Mouse (Mus musculus): Measurements from ENCODE around the gene Gm47791. TPM values are rescaled to one million over a fixed set of nuclear protein-coding genes. Genes with fewer than 3 reads are reported as not detected.
A peak's percentile ranks its signal among the peaks of the same experiment; 100 is the strongest.

Gm47791 gene
- polyA plus RNA-seq (2015; fragmentation: Nextera tagmentation; extraction: Ambion mirVana) = not detected in 2 replicates

DNA sequence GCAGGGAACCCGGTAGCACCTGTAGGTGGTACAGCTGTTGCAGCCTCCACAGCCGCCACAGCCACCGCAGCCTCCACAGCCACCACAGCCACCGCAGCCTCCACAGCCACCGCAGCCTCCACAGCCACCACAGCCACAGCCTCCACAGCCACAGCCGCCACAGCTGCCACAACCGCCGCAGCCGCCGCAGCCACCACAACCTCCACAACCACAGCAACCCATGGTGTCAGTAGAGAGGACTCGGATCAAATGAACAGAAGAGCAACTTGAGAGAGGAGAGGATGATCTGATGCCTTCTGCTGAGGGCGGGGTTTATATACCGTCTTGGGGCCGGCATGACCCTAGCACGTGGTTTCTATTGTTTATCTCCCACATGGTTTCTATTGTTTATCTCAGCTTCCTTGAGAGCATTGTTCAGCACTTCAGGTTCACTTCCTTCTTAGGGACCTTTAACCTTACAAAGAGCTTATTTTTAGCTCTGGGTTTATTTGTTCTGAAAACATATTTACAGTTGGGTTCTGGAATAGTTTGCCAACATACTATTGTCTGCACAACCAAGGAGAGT lies at the start of gene Gm47791:
Gene Gm47791 (minus strand): TSS at position 222 of the 565 bp plus-strand sequence.
- Histone ChIP-seq H3K27ac (replicated peaks) (no peak within 1 kb of the TSS), H3K9me3 (no peaks in the 10 kb centered on the region), H3K4me1 (peaks cover 14% of the 10 kb centered on the region), H3K9ac (no peak within 1 kb of the TSS), H3K4me2 (no peak within 1 kb of the TSS), H3K27me3 (replicated peaks) (no peaks in the 10 kb centered on the region), H3K36me3 (no peaks in the 10 kb centered on the region), H3K4me3 (no peak within 1 kb of the TSS)
- no peak for ATAC-seq (ENCODE audit: extremely low read depth, insufficient number of reproducible peaks, low FRiP score, low TSS enrichment)
- 74% methylated on average over 11 of the region's 15 CpGs for WGBS

DNA sequence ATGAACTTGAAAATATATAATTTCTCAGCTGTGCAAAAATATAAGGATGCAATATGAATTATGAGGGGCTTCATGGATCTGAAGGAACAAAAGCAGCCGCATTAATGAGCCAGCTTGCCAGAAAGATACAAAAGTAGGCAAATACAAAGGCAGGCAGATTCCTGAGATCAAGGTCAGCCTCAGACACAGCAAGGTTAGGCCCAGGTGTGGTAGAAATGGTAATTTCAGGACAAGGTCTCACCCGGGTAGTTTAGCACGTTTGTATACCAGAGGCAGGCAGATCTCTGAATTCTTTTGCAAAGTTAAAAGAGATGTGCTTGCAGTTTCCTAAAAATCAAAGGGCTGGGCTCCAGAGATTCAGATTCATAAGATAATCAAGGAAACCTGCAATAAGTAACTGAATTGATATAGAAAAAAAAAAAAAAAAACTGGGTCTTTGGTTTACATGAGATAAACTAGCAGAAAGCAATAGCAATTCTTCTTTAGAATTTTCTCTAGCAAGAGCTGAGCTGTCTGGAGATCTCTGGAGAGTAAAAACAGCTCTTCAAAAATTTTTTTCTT lies 49.7 kb upstream of the Gm47791 start:
- no peaks in the 10 kb centered on the region for H3K27me3 ChIP-seq (replicated peaks)
- H3K9ac ChIP-seq = peak overlapping the region; percentile 58; the same call in 1 of the 2 replicates
- WGBS = 70% methylated on average over 3 of the region's 3 CpGs
- peaks cover 28% of the 10 kb centered on the region for H3K4me1 ChIP-seq
- peak overlapping the region; percentile 70 for H3K27ac ChIP-seq (replicated peaks)
- no peak for ATAC-seq (ENCODE audit: extremely low read depth, insufficient number of reproducible peaks, low FRiP score, low TSS enrichment)
- peak overlapping the region; percentile 49 for H3K4me2 ChIP-seq
- H3K9me3 ChIP-seq = no peaks in the 10 kb centered on the region
- no peak overlapping the region for H3K4me3 ChIP-seq
- H3K36me3 ChIP-seq = no peaks in the 10 kb centered on the region

DNA sequence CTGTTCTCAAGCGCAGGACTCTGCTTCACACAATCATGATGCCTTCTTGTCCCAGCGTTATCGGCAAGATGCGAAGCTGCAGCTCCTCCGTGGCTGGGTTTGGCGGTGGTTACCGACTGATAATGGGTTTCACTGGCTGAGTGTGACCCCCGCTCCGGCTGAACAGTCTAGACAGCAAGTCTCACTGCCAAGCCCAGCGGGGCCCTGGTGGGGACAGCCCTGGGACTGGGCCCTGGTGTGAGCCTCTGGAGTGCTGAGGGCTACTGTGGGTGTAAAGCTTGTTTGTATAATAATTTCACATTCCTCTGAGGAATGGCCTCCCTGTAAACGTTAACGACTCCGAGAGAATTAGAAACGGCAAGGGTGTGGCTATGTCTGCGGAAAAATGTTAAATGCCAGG lies 49.1 kb upstream of the Gm47791 start:
- H3K4me2 ChIP-seq = peak overlapping the region; percentile 49
- 26% methylated on average over 15 of the region's 15 CpGs for WGBS
- 0 out of 2 replicates have a peak overlapping the region, but pooled peaks have one; percentile 1 for H3K4me3 ChIP-seq

DNA sequence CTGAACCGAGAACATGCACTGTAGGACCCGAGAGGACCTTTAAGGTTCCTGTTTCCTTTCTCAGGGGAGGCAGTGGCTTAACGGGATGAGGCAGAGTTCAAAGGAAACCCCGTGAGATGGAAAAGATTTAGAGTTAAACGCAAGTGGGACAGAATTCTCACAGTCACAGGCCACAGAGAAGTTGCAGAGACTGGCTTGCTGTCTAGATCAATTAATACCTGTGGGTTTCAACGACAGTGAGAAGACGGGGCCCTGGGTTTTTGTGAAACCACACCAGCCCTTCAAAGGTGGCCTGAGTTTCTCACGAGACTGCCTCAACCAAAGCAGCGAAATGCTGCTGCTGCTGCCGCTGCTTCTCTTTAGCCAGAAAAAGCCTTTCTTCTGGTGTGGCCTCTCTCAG lies 48.3 kb upstream of the Gm47791 start:
- WGBS = 43% methylated on average over 10 of the region's 10 CpGs
- Histone ChIP-seq H3K9ac (no peak overlapping the region), H3K4me3 (no peak overlapping the region), H3K4me2 (no peak overlapping the region), H3K36me3 (no peaks in the 10 kb centered on the region), H3K4me1 (peaks cover 32% of the 10 kb centered on the region), H3K27ac (replicated peaks) (peak overlapping the region; percentile 70; the same call in 1 of the 2 replicates), H3K9me3 (no peaks in the 10 kb centered on the region), H3K27me3 (replicated peaks) (no peaks in the 10 kb centered on the region)
- ATAC-seq (ENCODE audit: extremely low read depth, insufficient number of reproducible peaks, low FRiP score, low TSS enrichment) = no peak

More for the DNA sequence above, 49.1 kb upstream of the Gm47791 start:
- ATAC-seq (ENCODE audit: extremely low read depth, insufficient number of reproducible peaks, low FRiP score, low TSS enrichment) = no peak; the same call in 1 of the 2 replicates
- H3K9me3 ChIP-seq = no peaks in the 10 kb centered on the region
- H3K9ac ChIP-seq = peak overlapping the region; percentile 58; the same call in 1 of the 2 replicates
- peak overlapping the region; percentile 70 for H3K27ac ChIP-seq (replicated peaks)
- no peaks in the 10 kb centered on the region for H3K27me3 ChIP-seq (replicated peaks)
- H3K36me3 ChIP-seq = no peaks in the 10 kb centered on the region
- peaks cover 32% of the 10 kb centered on the region for H3K4me1 ChIP-seq

DNA sequence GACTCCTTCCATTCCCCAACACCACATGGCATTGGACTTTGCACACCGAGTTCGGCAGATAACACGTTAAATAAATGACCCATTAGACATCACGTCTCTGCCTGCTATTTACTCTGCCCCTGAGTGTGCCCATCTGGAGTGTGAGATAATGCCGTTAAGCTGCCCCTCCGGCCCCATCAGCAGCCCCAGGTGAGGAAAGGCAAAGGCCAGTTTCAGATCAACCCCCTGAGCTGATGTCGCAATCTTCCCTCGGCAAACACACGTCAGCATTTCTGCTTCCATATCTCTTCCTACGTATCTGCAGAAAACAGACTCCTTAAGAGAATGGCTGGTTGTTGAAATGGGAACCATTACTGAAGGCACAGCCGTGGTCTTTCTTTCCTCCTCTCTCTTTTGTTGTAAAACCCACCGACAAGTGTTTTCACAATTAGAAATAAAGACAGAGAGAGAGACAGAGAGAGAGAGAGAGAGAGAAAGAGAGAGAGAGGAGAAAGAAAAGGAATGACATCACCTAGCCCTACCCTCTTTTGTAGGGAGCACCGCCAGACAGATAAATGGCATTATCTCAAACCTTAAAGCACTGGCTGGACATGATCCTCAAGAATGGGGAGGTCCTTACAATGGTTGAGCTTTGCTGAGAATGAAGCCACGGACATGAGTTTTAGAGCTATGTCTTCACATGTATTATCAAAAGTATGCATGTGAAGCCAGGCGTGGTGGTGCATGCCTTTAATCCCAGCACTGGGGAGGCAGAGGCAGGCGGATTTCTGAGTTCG lies 45.1 kb upstream of the Gm47791 start:
- Histone ChIP-seq H3K27me3 (replicated peaks) (no peaks in the 10 kb centered on the region), H3K36me3 (no peaks in the 10 kb centered on the region), H3K9ac (peak overlapping the region; percentile 34), H3K4me2 (peak overlapping the region; percentile 61), H3K9me3 (no peaks in the 10 kb centered on the region), H3K4me3 (peak overlapping the region; percentile 15), H3K27ac (replicated peaks) (peak overlapping the region; percentile 66), H3K4me1 (peaks cover 32% of the 10 kb centered on the region)
- WGBS = 23% methylated on average over 17 of the region's 17 CpGs
- peak; percentile 67 for ATAC-seq (ENCODE audit: extremely low read depth, insufficient number of reproducible peaks, low FRiP score, low TSS enrichment)

DNA sequence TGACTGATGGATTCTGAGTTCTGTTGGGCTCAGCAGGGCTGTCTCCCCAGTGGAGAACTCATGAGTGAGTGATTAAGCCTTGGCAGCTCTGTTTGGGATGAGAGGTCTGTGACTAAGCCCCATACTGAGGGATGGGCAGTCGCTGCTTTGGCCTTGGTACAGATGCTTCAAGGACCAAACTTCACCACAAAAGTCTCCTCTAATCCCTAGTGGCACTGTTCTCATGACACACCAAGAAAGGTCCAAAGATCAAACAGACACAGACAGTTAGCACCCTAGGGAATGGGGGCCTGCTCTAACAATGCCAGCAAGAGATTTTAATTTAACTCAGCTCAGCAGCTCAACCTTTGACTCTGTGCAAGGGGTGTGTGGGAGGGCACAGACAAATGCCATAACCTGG lies 40.7 kb upstream of the Gm47791 start:
- Histone ChIP-seq H3K9ac (no peak overlapping the region), H3K4me1 (peaks cover 18% of the 10 kb centered on the region), H3K36me3 (no peaks in the 10 kb centered on the region), H3K27me3 (replicated peaks) (no peaks in the 10 kb centered on the region), H3K4me2 (no peak overlapping the region), H3K4me3 (no peak overlapping the region), H3K27ac (replicated peaks) (no peak overlapping the region), H3K9me3 (no peaks in the 10 kb centered on the region)
- no peak for ATAC-seq (ENCODE audit: extremely low read depth, insufficient number of reproducible peaks, low FRiP score, low TSS enrichment)
- 58% methylated on average over 1 of the region's 1 CpGs for WGBS

DNA sequence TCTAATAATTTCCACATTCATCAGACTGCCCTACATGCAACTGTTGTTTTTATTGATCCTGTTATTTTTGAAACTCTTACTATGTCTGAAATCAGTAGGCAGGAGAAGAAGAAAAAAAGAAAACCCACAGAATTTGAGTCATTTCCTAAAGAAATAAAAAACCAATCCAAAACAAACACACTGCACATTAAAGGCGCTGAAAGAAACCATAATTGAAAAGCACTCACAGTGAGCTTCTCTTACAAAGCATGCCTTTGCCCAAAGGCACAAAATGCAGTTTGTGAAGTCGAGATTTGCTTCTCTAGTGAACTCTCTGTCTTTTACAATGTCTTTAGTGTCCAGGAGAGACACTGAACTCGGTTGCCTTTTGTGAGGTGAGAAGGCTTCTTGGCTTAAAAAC lies 37.5 kb upstream of the Gm47791 start:
- Histone ChIP-seq H3K9me3 (peaks cover under 1% of the 10 kb centered on the region; the same call in 1 of the 2 replicates), H3K4me1 (peaks cover 17% of the 10 kb centered on the region), H3K9ac (no peak overlapping the region), H3K36me3 (no peaks in the 10 kb centered on the region), H3K4me2 (no peak overlapping the region), H3K27me3 (replicated peaks) (no peaks in the 10 kb centered on the region), H3K27ac (replicated peaks) (peak overlapping the region; percentile 70), H3K4me3 (no peak overlapping the region)
- WGBS = 46% methylated on average over 3 of the region's 3 CpGs
- ATAC-seq (ENCODE audit: extremely low read depth, insufficient number of reproducible peaks, low FRiP score, low TSS enrichment) = no peak

DNA sequence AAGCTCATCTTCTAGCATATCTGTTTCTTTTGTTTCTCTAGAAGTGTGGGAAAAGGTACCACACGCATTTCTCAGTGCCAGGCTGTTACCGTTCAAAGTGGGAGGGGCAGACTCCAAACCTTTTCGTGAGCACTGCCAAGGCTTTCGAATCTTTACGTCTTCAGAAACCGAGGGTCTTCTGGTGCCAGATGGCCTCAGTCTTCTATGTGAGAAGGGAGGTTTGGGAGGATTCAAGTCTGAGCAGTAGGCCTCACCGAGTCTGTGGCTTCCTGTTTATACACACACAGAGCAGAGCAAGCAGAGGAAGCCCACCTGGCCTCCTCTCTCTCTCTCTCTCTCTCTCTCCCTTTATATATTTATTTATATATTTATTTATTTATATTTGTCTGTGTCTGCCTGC lies 36.2 kb upstream of the Gm47791 start:
- Histone ChIP-seq H3K4me3 (no peak overlapping the region), H3K36me3 (no peaks in the 10 kb centered on the region), H3K4me2 (no peak overlapping the region), H3K4me1 (peaks cover 17% of the 10 kb centered on the region), H3K9me3 (peaks cover 2% of the 10 kb centered on the region; the same call in 1 of the 2 replicates), H3K9ac (no peak overlapping the region), H3K27ac (replicated peaks) (no peak overlapping the region), H3K27me3 (replicated peaks) (no peaks in the 10 kb centered on the region)
- ATAC-seq (ENCODE audit: extremely low read depth, insufficient number of reproducible peaks, low FRiP score, low TSS enrichment) = no peak
- 74% methylated on average over 7 of the region's 7 CpGs for WGBS

DNA sequence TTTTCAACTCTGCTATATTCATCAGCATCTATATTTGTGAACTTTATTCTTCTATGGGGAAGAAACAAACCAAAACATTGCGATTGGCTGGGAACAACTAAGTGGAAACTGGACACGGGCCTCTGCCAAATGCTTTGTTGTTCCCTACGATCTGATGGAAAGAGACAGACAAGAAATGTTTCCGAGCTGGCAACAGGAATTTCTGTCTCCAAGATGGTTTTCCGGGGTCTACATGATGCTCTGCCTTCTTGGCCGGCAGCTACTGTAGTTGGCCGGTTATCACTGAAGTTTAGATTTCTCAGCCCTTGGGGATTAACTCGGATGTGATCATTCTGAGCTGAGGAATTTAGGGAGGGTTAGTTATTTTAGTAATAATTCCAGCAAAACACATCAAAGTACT lies 35.3 kb upstream of the Gm47791 start:
- WGBS = 58% methylated on average over 8 of the region's 8 CpGs
- no peak for ATAC-seq (ENCODE audit: extremely low read depth, insufficient number of reproducible peaks, low FRiP score, low TSS enrichment)
- no peak overlapping the region for H3K27ac ChIP-seq (replicated peaks)
- H3K4me2 ChIP-seq = no peak overlapping the region
- peaks cover 2% of the 10 kb centered on the region; the same call in 1 of the 2 replicates for H3K9me3 ChIP-seq
- no peak overlapping the region for H3K4me3 ChIP-seq
- no peaks in the 10 kb centered on the region for H3K36me3 ChIP-seq
- H3K27me3 ChIP-seq (replicated peaks) = no peaks in the 10 kb centered on the region
- H3K4me1 ChIP-seq = peaks cover 22% of the 10 kb centered on the region
- no peak overlapping the region for H3K9ac ChIP-seq

DNA sequence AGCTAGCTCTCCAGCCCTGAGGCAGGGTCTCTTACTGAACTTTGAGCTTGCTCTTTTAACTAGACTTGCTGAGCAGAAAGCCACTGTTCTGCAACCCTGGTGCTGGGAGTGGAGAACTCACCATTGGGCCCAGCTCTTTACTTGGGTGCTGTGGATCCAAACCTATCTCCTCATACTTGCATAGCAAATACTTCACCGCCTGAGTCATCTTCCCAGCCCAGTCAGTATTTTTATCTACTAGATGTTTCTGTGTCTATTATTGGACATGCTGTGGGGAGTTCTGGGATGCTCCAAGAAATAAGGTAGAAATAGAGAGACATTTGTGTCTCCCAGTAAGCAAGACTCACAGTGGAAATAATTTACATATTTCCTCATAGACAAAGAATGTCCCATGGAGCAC lies 33.0 kb upstream of the Gm47791 start:
- H3K4me1 ChIP-seq = peaks cover 23% of the 10 kb centered on the region
- H3K27me3 ChIP-seq (replicated peaks) = no peaks in the 10 kb centered on the region
- H3K36me3 ChIP-seq = no peaks in the 10 kb centered on the region
- no peak overlapping the region for H3K27ac ChIP-seq (replicated peaks)
- no peak overlapping the region for H3K4me2 ChIP-seq
- no peak for ATAC-seq (ENCODE audit: extremely low read depth, insufficient number of reproducible peaks, low FRiP score, low TSS enrichment)
- 71% methylated on average over 1 of the region's 1 CpGs for WGBS
- H3K9ac ChIP-seq = no peak overlapping the region
- H3K4me3 ChIP-seq = no peak overlapping the region
- peaks cover 2% of the 10 kb centered on the region; the same call in 1 of the 2 replicates for H3K9me3 ChIP-seq

DNA sequence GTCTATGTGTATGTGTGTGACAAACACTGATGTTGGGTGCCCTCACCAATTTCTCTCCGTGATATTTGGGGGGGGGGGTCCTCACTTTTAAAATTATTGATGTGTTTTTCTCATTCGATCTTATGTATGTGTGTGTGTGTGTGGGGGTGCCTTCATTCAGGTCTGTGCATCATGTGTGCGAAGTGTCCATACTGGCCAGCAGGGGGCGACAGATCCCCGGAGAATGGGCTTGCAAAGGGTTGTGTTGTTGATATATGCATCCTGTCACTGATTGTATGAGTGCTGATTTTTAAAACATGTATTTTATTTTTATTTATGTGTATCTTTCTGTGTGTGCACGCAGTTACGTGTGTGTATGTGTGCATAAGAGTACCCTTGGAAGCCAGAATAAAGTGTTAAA lies 32.6 kb upstream of the Gm47791 start:
- Histone ChIP-seq H3K36me3 (no peaks in the 10 kb centered on the region), H3K27me3 (replicated peaks) (no peaks in the 10 kb centered on the region), H3K4me3 (no peak overlapping the region), H3K27ac (replicated peaks) (no peak overlapping the region), H3K4me2 (no peak overlapping the region), H3K4me1 (peaks cover 19% of the 10 kb centered on the region), H3K9ac (no peak overlapping the region), H3K9me3 (peaks cover 2% of the 10 kb centered on the region; the same call in 1 of the 2 replicates)
- 67% methylated on average over 7 of the region's 7 CpGs for WGBS
- no peak for ATAC-seq (ENCODE audit: extremely low read depth, insufficient number of reproducible peaks, low FRiP score, low TSS enrichment)
